14 mouse cellular contexts compared by ENCODE assay signal in the genomic region with DNA sequence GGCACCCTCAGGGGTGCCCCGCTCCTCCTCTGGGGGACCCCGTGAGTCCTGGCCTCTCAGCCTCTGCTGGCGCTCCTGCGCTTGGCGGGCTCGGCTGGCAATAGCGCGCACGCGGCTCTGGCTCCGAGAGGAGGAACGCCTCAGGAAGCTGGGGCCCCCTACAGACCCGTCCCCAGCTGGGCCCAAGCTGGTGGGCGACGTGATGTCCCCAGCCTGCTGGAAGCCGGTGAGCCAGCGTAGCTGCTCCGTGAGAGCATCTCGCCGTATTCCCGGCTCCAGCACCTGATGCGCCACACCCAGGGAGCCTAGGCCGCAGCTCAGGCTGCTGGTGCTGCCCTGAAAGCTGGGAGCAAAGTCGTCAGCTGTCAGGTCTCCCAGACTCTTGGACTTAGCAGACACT. TPM values are rescaled to one million over a fixed set of nuclear protein-coding genes. Genes with fewer than 3 reads are reported as not detected.
DNase-seq lines count a peak whose midpoint lies in the region; ATAC-seq and TF ChIP-seq lines count a peak whose summit lies in the region.
"Had no signal": no experiment of that assay in that cellular context is flagged by ENCODE, and none has a peak within 500 bp of the region (broad histone marks: within the 10 kb centered on the region; RNA-seq: fewer than 3 reads in every experiment).

No protein-coding gene starts in this region.

- no peaks in the 10 kb centered on the region; the same call in 1 of the 2 replicates for H3K27me3 ChIP-seq in lung, embryonic 16.5 days (ENCODE audit: control insufficient read depth, insufficient read depth, low read depth, low read length)
- H3K27me3 ChIP-seq in hindbrain, embryonic 11.5 days (ENCODE audit: control insufficient read depth, insufficient read depth, low read length) = peaks cover 3% of the 10 kb centered on the region; the same call in 1 of the 2 replicates
- H3K27me3 ChIP-seq in neural tube, embryonic 14.5 days (ENCODE audit: control insufficient read depth, insufficient read depth, low read length) = 0 out of 2 replicates have a peak, but pooled peaks cover 4% of the 10 kb centered on the region
- H3K27me3 ChIP-seq in intestine, postnatal 0 days (replicated peaks; ENCODE audit: control insufficient read depth, insufficient read depth, low read length) = no peaks in the 10 kb centered on the region
- H3K27me3 ChIP-seq: Patski had no signal

- H3K36me3 ChIP-seq in lung, embryonic 16.5 days (ENCODE audit: control insufficient read depth, insufficient read depth, low read length) = peaks cover 12% of the 10 kb centered on the region
- H3K36me3 ChIP-seq in hindbrain, embryonic 11.5 days (ENCODE audit: control insufficient read depth, insufficient read depth, low read length) = peaks cover 9% of the 10 kb centered on the region; the same call in 1 of the 2 replicates
- H3K36me3 ChIP-seq in neural tube, embryonic 14.5 days (ENCODE audit: control insufficient read depth, insufficient read depth, low read length) = peaks cover 20% of the 10 kb centered on the region
- H3K36me3 ChIP-seq in intestine, postnatal 0 days (ENCODE audit: control insufficient read depth, insufficient read depth) = peaks cover 37% of the 10 kb centered on the region; the same call in 1 of the 2 replicates

- no peaks in the 10 kb centered on the region for H3K9me3 ChIP-seq in lung, embryonic 16.5 days (ENCODE audit: control insufficient read depth, low read length)
- no peaks in the 10 kb centered on the region for H3K9me3 ChIP-seq in hindbrain, embryonic 11.5 days (ENCODE audit: control insufficient read depth, low read length)
- no peaks in the 10 kb centered on the region for H3K9me3 ChIP-seq in neural tube, embryonic 14.5 days (ENCODE audit: control insufficient read depth, low read length)
- H3K9me3 ChIP-seq in intestine, postnatal 0 days (ENCODE audit: control insufficient read depth) = no peaks in the 10 kb centered on the region
- H3K9me3 ChIP-seq: heart, embryonic 12.5 days; kidney, embryonic 15.5 days had no signal

- no peak for TF ChIP-seq CTCF in intestine, postnatal 0 days (IDR thresholded peaks at IDR 0.05; ENCODE audit: low read depth)

- DNase-seq in adrenal gland, adult 2 months = peak; percentile 18
- no peak for DNase-seq in adrenal gland, postnatal 36 days
- no peak for DNase-seq in lung, postnatal 10 days
- DNase-seq in hindbrain, embryonic 11.5 days (ENCODE audit: low spot score) = no peak
- DNase-seq in gastrocnemius, postnatal 25 days = no peak
- DNase-seq: cerebellum, postnatal 36 days; lung, embryonic 14.5 days had no signal

- no peak for ATAC-seq in lung, embryonic 16.5 days (ENCODE audit: low read depth)
- no peak for ATAC-seq in hindbrain, embryonic 11.5 days (ENCODE audit: low FRiP score)
- ATAC-seq in neural tube, embryonic 14.5 days (ENCODE audit: low read depth) = no peak
- no peak for ATAC-seq in intestine, postnatal 0 days
- ATAC-seq: Patski had no signal

- H3K9ac ChIP-seq in lung, embryonic 16.5 days (ENCODE audit: low read length) = peak overlapping the region; percentile 39; the same call in 1 of the 2 replicates
- H3K9ac ChIP-seq in hindbrain, embryonic 11.5 days (ENCODE audit: low read depth, low read length) = peak overlapping the region; percentile 31; the same call in 1 of the 2 replicates
- H3K9ac ChIP-seq in neural tube, embryonic 14.5 days (replicated peaks; ENCODE audit: low read depth, low read length) = 0 out of 2 replicates have a peak overlapping the region, but pooled peaks have one; percentile 32
- H3K9ac ChIP-seq in intestine, postnatal 0 days (ENCODE audit: low read depth, low read length) = no peak overlapping the region
- H3K9ac ChIP-seq: heart, embryonic 12.5 days; kidney, embryonic 15.5 days; lung, embryonic 14.5 days had no signal

- H3K27ac ChIP-seq in lung, embryonic 16.5 days (ENCODE audit: low read length) = no peak overlapping the region
- H3K27ac ChIP-seq in hindbrain, embryonic 11.5 days (ENCODE audit: low read depth, low read length) = no peak overlapping the region
- H3K27ac ChIP-seq in neural tube, embryonic 14.5 days (ENCODE audit: low read depth, low read length) = no peak overlapping the region
- no peak overlapping the region for H3K27ac ChIP-seq in intestine, postnatal 0 days (ENCODE audit: low read depth, low read length)
- H3K27ac ChIP-seq: kidney, embryonic 15.5 days had no signal

- no peak overlapping the region for H3K4me3 ChIP-seq in lung, embryonic 16.5 days (ENCODE audit: low read length)
- H3K4me3 ChIP-seq in hindbrain, embryonic 11.5 days (ENCODE audit: low read depth, low read length) = no peak overlapping the region
- no peak overlapping the region for H3K4me3 ChIP-seq in neural tube, embryonic 14.5 days (ENCODE audit: low read depth, low read length)
- H3K4me3 ChIP-seq in intestine, postnatal 0 days (ENCODE audit: low read depth, low read length) = no peak overlapping the region
- H3K4me3 ChIP-seq: heart, embryonic 12.5 days; kidney, embryonic 15.5 days; myocyte had no signal

- no peak overlapping the region for H3K4me2 ChIP-seq in lung, embryonic 16.5 days (ENCODE audit: low read depth, low read length)
- no peak overlapping the region for H3K4me2 ChIP-seq in hindbrain, embryonic 11.5 days (replicated peaks; ENCODE audit: low read depth, low read length)
- H3K4me2 ChIP-seq in neural tube, embryonic 14.5 days (ENCODE audit: low read depth, low read length) = no peak overlapping the region
- no peak overlapping the region for H3K4me2 ChIP-seq in intestine, postnatal 0 days (replicated peaks; ENCODE audit: low read depth)
- H3K4me2 ChIP-seq: heart, embryonic 12.5 days; kidney, embryonic 15.5 days; lung, embryonic 14.5 days had no signal

- 24% methylated on average over 24 of the region's 24 CpGs for WGBS in lung, embryonic 16.5 days
- WGBS in hindbrain, embryonic 11.5 days = 22% methylated on average over 24 of the region's 24 CpGs
- WGBS in neural tube, embryonic 14.5 days = 20% methylated on average over 24 of the region's 24 CpGs
- 25% methylated on average over 24 of the region's 24 CpGs for WGBS in intestine, postnatal 0 days

- H3K4me1 ChIP-seq in lung, embryonic 16.5 days (replicated peaks; ENCODE audit: control insufficient read depth, insufficient read depth, low read length) = peaks cover 9% of the 10 kb centered on the region
- H3K4me1 ChIP-seq in hindbrain, embryonic 11.5 days (replicated peaks; ENCODE audit: control insufficient read depth, insufficient read depth, low read length) = peaks cover 8% of the 10 kb centered on the region
- H3K4me1 ChIP-seq in neural tube, embryonic 14.5 days (ENCODE audit: control insufficient read depth, insufficient read depth, low read length) = peaks cover 4% of the 10 kb centered on the region; the same call in 1 of the 2 replicates
- 0 out of 2 replicates have a peak, but pooled peaks cover 2% of the 10 kb centered on the region for H3K4me1 ChIP-seq in intestine, postnatal 0 days (replicated peaks; ENCODE audit: control insufficient read depth, insufficient read depth, low read length)

RNA-seq across cellular contexts. Expression of a gene that starts 19.8 kb away (rescaled TPM):
- 10 to 100 TPM; 24.5 to 28.0 TPM for total RNA-seq in adrenal gland, adult 2 months (2021)
- polyA plus RNA-seq in adrenal gland, adult 2 months (2012; rRNA removed) = 34.8 and 35.3 TPM in 2 replicates
- total RNA-seq in adrenal gland, postnatal 36 days (2021) = 10 to 100 TPM; 24.1 to 35.9 TPM
- polyA plus RNA-seq in lung, embryonic 16.5 days (2015; fragmentation: Nextera tagmentation; extraction: Ambion mirVana) = 47.3 and 48.4 TPM in 2 replicates
- polyA plus RNA-seq in hindbrain, embryonic 11.5 days (2014; fragmentation: Nextera tagmentation; extraction: Ambion mirVana) = 31.5 and 37.4 TPM in 2 replicates
- polyA plus RNA-seq in neural tube, embryonic 14.5 days (2014; fragmentation: Nextera tagmentation; extraction: Ambion mirVana) = 36.1 and 37.3 TPM in 2 replicates
- polyA plus RNA-seq in intestine, postnatal 0 days (2015; fragmentation: Nextera tagmentation; extraction: Ambion mirVana) = 10.9 and 11.5 TPM in 2 replicates
- 10 to 100 TPM; 31.2 to 34.0 TPM for total RNA-seq in gastrocnemius, postnatal 25 days (2021)

RNA-seq across cellular contexts. Expression of a gene that starts 23.0 kb away (rescaled TPM):
- total RNA-seq in adrenal gland, adult 2 months (2021) = not detected
- polyA plus RNA-seq in adrenal gland, adult 2 months (2012; rRNA removed) = 0.27 TPM in 1 of 2 replicates, not detected in the other
- total RNA-seq in adrenal gland, postnatal 36 days (2021) = not detected
- 0.54 and 0.55 TPM in 2 replicates for polyA plus RNA-seq in lung, embryonic 16.5 days (2015; fragmentation: Nextera tagmentation; extraction: Ambion mirVana)
- 159 and 269 TPM in 2 replicates for polyA plus RNA-seq in hindbrain, embryonic 11.5 days (2014; fragmentation: Nextera tagmentation; extraction: Ambion mirVana)
- polyA plus RNA-seq in neural tube, embryonic 14.5 days (2014; fragmentation: Nextera tagmentation; extraction: Ambion mirVana) = 40.9 and 60.1 TPM in 2 replicates
- 0.20 and 0.29 TPM in 2 replicates for polyA plus RNA-seq in intestine, postnatal 0 days (2015; fragmentation: Nextera tagmentation; extraction: Ambion mirVana)
- not detected for total RNA-seq in gastrocnemius, postnatal 25 days (2021)
- polyA plus RNA-seq: myocyte, Patski had no signal

RNA-seq across cellular contexts. Expression of a gene that starts 55.4 kb away (rescaled TPM):
- 1 to 10 TPM; 6.1 to 8.4 TPM for total RNA-seq in adrenal gland, adult 2 months (2021)
- 14.9 and 27.2 TPM in 2 replicates for polyA plus RNA-seq in adrenal gland, adult 2 months (2012; rRNA removed)
- total RNA-seq in adrenal gland, postnatal 36 days (2021) = 1 to 10 TPM; 6.7 to 7.2 TPM
- 1.7 and 1.9 TPM in 2 replicates for polyA plus RNA-seq in lung, embryonic 16.5 days (2015; fragmentation: Nextera tagmentation; extraction: Ambion mirVana)
- polyA plus RNA-seq in hindbrain, embryonic 11.5 days (2014; fragmentation: Nextera tagmentation; extraction: Ambion mirVana) = 1.0 and 1.1 TPM in 2 replicates
- not detected in 2 replicates for polyA plus RNA-seq in neural tube, embryonic 14.5 days (2014; fragmentation: Nextera tagmentation; extraction: Ambion mirVana)
- 1.9 and 2.9 TPM in 2 replicates for polyA plus RNA-seq in intestine, postnatal 0 days (2015; fragmentation: Nextera tagmentation; extraction: Ambion mirVana)
- total RNA-seq in gastrocnemius, postnatal 25 days (2021) = 1 to 10 TPM; 1.8 to 3.0 TPM

Comparison
In these comparisons a context has a peak if more than half of its experiments do, and no peak if none do; other contexts are left out.
1. RNA of a gene that starts 23.0 kb away (polyA plus RNA-seq): 159 to 269 TPM in hindbrain, embryonic 11.5 days and 40.9 to 60.1 TPM in neural tube, embryonic 14.5 days; 0.54 to 0.55 TPM in lung, embryonic 16.5 days, 0.27 TPM in adrenal gland, adult 2 months and 0.20 to 0.29 TPM in intestine, postnatal 0 days; every median in the first group is over 10 times any median in the second.